Mouse (Mus musculus): ENCODE results near the gene Fosl2. TPM values are rescaled to one million over a fixed set of nuclear protein-coding genes. Genes with fewer than 3 reads are reported as not detected.

Gene Fosl2
- total RNA-seq, 1 experiment from 2014 or later, result 8.5 TPM

GRCm38 (mm10) chr5:32132971-32133501 lies 2.6 kb upstream of the Fosl2 start:
- ATAC-seq (replicated peaks; ENCODE audit: low read depth, poor library complexity, severe bottlenecking), result 0 out of 2 replicates have a peak, but pooled peaks have one; percentile 10

GRCm38 (mm10) chr5:32133549-32134004 lies 2.0 kb upstream of the Fosl2 start:
- ATAC-seq (replicated peaks; ENCODE audit: low read depth, poor library complexity, severe bottlenecking), result no peak

DNA sequence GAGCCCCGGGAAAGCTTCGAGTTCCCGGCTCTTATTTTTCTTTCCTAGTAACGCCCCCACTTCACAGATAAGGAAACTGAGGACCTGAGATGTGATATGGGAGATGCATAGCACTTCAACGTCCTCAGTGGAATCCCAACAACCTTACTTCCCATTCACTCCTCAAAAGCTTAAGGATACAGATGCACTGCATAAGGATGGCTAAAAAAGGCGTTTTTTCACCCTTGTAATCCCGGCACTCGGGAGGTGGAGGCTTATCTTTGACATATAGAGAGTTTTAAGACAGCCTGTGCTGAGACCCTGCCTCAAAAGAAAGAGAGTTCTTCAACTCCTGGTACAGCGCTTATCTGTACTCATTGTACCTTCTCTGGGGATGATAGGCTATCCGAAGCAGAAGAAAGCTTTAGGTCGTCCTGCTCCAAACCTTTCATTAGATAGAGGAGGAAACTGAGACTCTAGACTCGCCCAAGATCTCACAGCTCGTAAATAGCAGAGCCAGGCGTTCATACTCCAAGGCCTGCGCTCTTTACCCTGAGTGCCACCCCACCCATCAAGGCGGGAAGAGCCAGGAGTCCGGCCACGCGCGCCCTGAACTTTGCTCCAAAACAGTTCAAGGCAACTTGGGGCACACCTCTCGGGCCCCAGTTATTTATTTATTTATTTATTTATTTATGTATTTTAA lies 1.4 kb upstream of the Fosl2 start:
- no peak for ATAC-seq (replicated peaks; ENCODE audit: low read depth, poor library complexity, severe bottlenecking)

DNA sequence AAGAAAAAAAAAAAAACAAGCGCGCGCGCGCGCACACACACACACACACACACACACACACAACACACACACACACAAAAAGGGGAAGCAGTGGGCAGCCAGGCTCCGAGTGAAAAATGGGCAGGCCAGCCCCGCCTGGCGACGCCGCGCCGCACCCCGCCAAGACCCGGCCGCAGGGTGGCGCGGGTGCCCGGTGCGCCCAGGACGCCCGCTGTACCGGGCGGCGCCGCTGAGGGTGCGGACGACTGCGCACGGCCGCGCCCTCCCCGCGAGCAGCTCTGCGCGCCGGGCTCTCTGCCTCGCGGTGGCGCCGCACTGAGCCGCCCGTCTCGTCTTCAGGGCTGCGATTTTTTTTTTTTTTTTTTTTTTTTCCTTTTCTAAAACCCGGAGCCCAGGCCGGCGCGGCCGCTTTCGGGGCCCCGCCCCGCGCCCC lies 682 bp upstream of the Fosl2 start:
- peak; percentile 10; the same call in 1 of the 2 replicates for ATAC-seq (replicated peaks; ENCODE audit: low read depth, poor library complexity, severe bottlenecking)

DNA sequence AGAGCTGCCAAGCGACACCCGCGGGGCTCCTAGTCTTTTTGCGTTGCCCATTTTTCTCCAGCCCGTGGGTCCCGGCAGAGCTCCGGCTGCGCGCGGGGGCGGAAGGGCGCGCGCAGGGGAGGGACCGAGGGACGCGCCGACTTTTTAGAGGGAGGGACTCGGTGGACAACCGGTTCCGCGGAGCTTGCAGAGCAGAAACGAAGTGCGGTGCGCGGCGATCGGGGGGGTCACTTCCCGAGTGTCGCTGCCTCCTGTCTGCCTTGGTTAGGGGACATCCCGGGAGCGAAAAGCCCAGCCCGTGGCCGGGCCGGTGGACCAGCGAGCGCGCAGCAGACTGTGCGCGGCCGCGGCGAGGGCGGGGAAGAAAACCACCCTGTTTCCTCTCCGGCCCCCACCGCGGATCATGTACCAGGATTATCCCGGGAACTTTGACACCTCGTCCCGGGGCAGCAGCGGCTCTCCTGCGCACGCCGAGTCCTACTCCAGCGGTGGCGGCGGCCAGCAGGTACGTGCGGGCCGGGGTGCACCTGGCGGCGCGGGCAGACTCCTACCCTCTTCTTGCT lies 781 bp downstream of the Fosl2 start:
- ATAC-seq (replicated peaks; ENCODE audit: low read depth, poor library complexity, severe bottlenecking), result no peak

GRCm38 (mm10) chr5:32137106-32137522 lies 1.5 kb downstream of the Fosl2 start:
- no peak for ATAC-seq (replicated peaks; ENCODE audit: low read depth, poor library complexity, severe bottlenecking)

DNA sequence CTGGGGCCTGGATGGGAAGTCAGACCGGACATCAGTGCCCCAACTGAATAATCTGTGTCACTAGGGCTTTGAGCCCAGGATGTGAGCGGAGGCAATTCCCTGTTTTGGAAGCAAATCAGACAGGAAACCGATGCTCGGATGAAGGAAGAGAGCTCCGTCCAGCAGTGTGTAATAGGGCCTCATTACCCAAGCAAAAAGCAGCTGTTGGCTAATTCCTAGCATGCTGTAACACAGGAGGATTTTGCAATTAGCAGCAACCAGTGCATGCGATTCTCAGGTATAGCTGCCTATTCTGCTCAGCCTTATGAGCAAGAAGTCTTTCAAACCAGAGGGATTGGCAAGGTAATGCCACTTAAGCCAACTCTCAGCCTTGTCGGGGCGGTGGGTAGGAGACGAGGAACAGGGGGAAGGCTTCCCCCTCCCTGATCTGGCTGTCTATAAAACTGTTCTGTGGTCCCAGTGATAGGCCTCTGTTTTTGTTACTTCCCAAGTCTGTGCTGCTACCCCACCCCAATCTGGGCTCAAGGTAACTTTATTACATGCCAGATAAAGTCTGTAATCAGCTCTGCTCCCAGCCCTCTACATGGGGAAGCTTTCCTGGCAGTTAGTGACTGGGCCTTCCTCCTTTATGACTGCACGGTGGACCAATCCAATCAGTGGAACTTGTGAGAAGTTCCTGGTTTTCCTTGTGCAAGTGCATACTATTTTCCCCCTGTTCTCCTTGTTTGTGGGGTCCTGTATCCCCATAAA lies 3.0 kb downstream of the Fosl2 start:
- no peak for ATAC-seq (replicated peaks; ENCODE audit: low read depth, poor library complexity, severe bottlenecking)

DNA sequence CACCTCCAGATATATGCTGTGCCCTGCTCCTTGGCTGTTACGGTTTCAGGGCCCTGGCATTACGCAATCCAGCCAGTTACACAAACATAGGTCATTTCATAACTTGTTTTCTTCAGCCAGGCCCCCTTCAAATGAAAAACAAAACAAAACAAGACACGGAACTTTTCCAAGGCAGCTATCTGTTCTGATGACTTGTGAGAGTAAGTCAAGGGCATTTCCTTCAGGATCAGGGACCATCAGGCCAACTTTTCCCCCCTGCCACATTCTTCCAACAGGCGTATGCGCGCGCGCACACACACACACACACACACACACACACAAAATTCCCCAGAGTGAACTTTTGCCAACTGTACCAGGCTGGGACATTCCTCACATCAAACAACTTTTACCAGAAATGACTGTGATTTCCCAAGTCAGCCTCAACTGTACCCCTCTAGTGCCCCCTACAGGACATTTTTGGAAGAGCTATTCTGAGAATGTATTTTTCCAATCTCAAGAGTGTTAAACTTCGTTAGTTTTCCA lies 4.0 kb downstream of the Fosl2 start:
- no peak for ATAC-seq (replicated peaks; ENCODE audit: low read depth, poor library complexity, severe bottlenecking)

- no peak for ATAC-seq (replicated peaks; ENCODE audit: low read depth, poor library complexity, severe bottlenecking)
Observed at GRCm38 (mm10) chr5:32141899-32142298, 6.3 kb downstream of the Fosl2 start.

- no peak for ATAC-seq (replicated peaks; ENCODE audit: low read depth, poor library complexity, severe bottlenecking)
Observed at GRCm38 (mm10) chr5:32143433-32143970, 7.9 kb downstream of the Fosl2 start.

DNA sequence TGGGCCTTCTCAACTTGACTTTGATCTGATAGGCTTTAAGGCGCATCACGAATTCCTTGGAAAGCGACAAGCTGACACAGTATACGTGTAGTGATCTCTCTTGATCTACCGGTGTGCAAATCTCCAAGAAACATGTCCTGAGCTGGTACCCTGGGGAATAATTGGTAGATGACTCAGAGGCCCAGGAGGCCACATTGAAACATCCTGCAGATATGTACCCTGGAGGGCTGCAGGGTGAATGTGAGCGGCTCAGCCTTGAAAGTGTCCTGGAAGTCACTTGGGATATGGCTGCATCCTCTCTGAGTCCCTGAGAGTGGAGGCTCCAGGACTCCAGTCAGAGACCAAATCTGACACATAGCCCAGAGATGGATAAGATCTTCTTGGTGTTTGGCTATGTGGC lies 10.7 kb downstream of the Fosl2 start:
- ATAC-seq (replicated peaks; ENCODE audit: low read depth, poor library complexity, severe bottlenecking), result no peak

GRCm38 (mm10) chr5:32148593-32148992 lies 13.0 kb downstream of the Fosl2 start:
- ATAC-seq (replicated peaks; ENCODE audit: low read depth, poor library complexity, severe bottlenecking), result no peak

DNA sequence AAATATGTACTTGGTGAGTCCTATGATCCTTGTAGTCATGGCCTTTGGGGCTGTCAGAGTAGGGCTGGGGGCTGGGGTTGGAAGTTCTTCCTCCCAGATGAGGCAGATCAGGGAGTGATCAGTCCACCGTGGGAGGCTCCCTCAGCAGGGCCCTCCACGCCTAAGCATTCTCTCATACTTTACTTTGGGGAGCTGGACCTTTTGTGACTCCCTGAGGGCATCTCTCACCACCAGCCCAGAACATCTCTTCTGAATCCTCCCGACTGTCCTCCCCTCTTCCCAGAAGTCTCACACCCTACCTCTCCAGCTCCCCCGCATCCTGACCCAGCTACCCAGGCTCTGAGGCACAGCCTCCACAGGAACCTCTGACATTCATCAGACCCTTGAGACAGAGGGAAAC lies 15.6 kb downstream of the Fosl2 start:
- no peak for ATAC-seq (replicated peaks; ENCODE audit: low read depth, poor library complexity, severe bottlenecking)

- no peak for ATAC-seq (replicated peaks; ENCODE audit: low read depth, poor library complexity, severe bottlenecking)
Observed at GRCm38 (mm10) chr5:32152725-32153417, 17.3 kb downstream of the Fosl2 start.

GRCm38 (mm10) chr5:32153418-32153740 lies 17.8 kb downstream of the Fosl2 start:
- no peak for ATAC-seq (replicated peaks; ENCODE audit: low read depth, poor library complexity, severe bottlenecking)

DNA sequence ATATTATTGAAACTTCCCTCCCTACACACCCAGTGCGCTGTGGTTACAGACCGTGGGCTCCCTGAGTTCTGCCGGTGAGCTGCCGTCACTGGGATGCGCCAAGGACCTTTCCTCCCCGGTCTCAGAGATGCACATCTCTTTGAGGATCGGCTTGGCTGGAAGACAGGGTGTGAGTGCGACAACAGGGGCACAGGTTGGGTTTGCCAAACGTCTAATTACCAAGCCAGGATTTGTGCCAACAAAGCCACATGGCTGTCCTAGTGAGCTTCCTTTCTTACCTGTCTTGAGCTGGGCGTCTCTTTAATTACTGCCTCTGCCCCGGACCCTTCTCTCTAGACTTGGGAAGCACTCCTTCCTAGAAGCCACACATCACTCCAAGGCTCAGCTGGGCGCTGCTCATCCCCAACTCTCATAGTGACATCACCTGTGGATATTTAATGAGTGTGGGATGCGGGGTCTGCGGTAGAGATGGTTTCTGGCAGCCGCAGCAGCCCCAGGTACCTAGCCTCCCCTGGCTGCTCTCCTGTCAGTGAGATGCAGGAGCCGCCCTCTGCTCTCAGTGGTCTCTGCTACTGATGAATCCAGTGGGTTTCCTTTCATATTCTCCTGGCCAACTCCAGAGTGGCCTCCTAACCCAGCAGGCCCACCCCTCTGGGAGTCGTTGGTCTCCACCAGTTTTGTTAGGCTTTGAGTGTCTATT lies 18.3 kb downstream of the Fosl2 start:
- ATAC-seq (replicated peaks; ENCODE audit: low read depth, poor library complexity, severe bottlenecking), result no peak

- ATAC-seq (replicated peaks; ENCODE audit: low read depth, poor library complexity, severe bottlenecking), result no peak
Observed at GRCm38 (mm10) chr5:32154931-32155688, 19.5 kb downstream of the Fosl2 start.

- no peak for ATAC-seq (replicated peaks; ENCODE audit: low read depth, poor library complexity, severe bottlenecking)
Observed at GRCm38 (mm10) chr5:32155927-32156326, 20.3 kb downstream of the Fosl2 start.
